Mouse (Mus musculus) midbrain, embryonic 10.5 days (tissue): ENCODE data around the gene Kmt2d. TPM values are rescaled to one million over a fixed set of nuclear protein-coding genes. Genes with fewer than 3 reads are reported as not detected.
"Not testable (repeated sequence)": the region's sequence is repeated elsewhere in the genome, so short reads cannot be mapped to it uniquely, and the experiment has no call there.

Experiments used
- DNase-seq: peaks from one replicate; pipeline ENCODE4 v3.0.0-alpha.2; 2017; ENCODE audit warnings: low spot score
- H3K27ac ChIP-seq: fragments of 300-500 bp; sonication (generic); replicated peaks from 2 replicates; pipeline ENCODE4 v1.5.1; 2016; ENCODE audit warnings: mild to moderate bottlenecking
- H3K27me3 ChIP-seq: fragments of 300-500 bp; sonication (generic); 2 replicates; pipeline ENCODE4 v1.6.1; 2016; ENCODE audit warnings: low read depth, mild to moderate bottlenecking; ENCODE audit not compliant: poor library complexity, severe bottlenecking
- H3K36me3 ChIP-seq: fragments of 300-500 bp; sonication (generic); 2 replicates; pipeline ENCODE4 v1.6.1; 2016; ENCODE audit warnings: mild to moderate bottlenecking, moderate library complexity
- H3K4me1 ChIP-seq: fragments of 300-500 bp; sonication (generic); 2 replicates; pipeline ENCODE4 v1.6.1; 2016
- H3K4me3 ChIP-seq: fragments of 300-500 bp; sonication (generic); 2 replicates; pipeline ENCODE4 v1.5.1; 2016; ENCODE audit warnings: mild to moderate bottlenecking, moderate library complexity
- H3K9me3 ChIP-seq: fragments of 300-500 bp; sonication (generic); replicated peaks from 2 replicates; pipeline ENCODE4 v1.6.1; 2016; ENCODE audit warnings: mild to moderate bottlenecking
- WGBS: fragments of 180-500 bp; shearing (Covaris S2); methylation state at CpG from one replicate; pipeline ENCODE4 v1.1.7; 2016; 5-methylcytosine and 5-hydroxymethylcytosine counted together
- polyA plus RNA-seq: library from polyadenylated mRNA; unstranded; fragments of >200 nt; fragmentation: Nextera tagmentation; extraction: Ambion mirVana; gene quantifications from 2 replicates; pipeline ENCODE4 v1.2.1, GENCODE M21; 2016

Gene Kmt2d
- polyA plus RNA-seq: 9.1 and 10.1 TPM in 2 replicates

GRCm38 (mm10) chr15:98871070-98871915 is at the start of gene Kmt2d:
Gene Kmt2d (minus strand): TSS chr15:98871204.
- peak within 1 kb of the TSS; percentile 99 for H3K27ac ChIP-seq
- H3K4me3 ChIP-seq: peak within 1 kb of the TSS; percentile 99
- no peak for DNase-seq
- H3K9me3 ChIP-seq: no peaks in the 10 kb centered on the region
- no peaks in the 10 kb centered on the region for H3K27me3 ChIP-seq
- peaks cover 49% of the 10 kb centered on the region for H3K4me1 ChIP-seq
- peaks cover 17% of the 10 kb centered on the region for H3K36me3 ChIP-seq
- under 1% methylated on average over 92 of the region's 94 CpGs for WGBS

DNA sequence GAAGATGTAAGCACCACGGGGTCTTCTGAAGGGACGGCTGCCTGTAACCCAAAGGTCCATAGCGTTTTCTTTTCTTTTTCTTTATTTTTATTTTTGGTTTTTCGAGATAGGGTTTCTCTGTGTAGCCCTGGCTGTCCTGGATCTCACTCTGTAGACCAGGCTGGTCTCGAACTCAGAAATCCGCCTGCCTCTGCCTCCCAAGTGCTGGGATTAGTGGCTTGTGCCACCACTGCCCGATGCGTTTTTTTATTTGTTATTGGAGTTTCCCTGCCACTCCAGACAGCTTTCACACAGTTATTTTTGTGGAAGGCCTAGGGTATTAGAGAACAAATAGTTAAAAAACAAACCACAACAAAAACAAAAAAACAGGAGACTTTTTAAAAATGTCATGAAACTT is 47.5 kb upstream of the Kmt2d start:
- not testable (repeated sequence) for DNase-seq, H3K27me3 ChIP-seq, H3K9me3 ChIP-seq
- peaks cover 28% of the 10 kb centered on the region for H3K4me1 ChIP-seq
- H3K36me3 ChIP-seq: peaks cover 21% of the 10 kb centered on the region
- H3K4me3 ChIP-seq: peak overlapping the region; percentile 96
- WGBS: 26% methylated on average over 8 of the region's 8 CpGs
- H3K27ac ChIP-seq: peak overlapping the region; percentile 97

GRCm38 (mm10) chr15:98917538-98918498 is 46.8 kb upstream of the Kmt2d start, which contains the start of gene Lmbr1l:
Gene Lmbr1l (minus strand): TSS chr15:98918231.
- Histone ChIP-seq H3K9me3 (no peaks in the 10 kb centered on the region), H3K27ac (peak within 1 kb of the TSS; percentile 97), H3K27me3 (no peaks in the 10 kb centered on the region), H3K4me3 (peak within 1 kb of the TSS; percentile 96), H3K4me1 (peaks cover 28% of the 10 kb centered on the region), H3K36me3 (peaks cover 28% of the 10 kb centered on the region)
- DNase-seq: peak; percentile 99
- under 1% methylated on average over 82 of the region's 82 CpGs for WGBS

GRCm38 (mm10) chr15:98917091-98917490 is 46.1 kb upstream of the Kmt2d start:
- Histone ChIP-seq H3K9me3 (no peaks in the 10 kb centered on the region), H3K36me3 (peaks cover 35% of the 10 kb centered on the region), H3K27me3 (no peaks in the 10 kb centered on the region), H3K4me1 (peaks cover 28% of the 10 kb centered on the region), H3K27ac (peak overlapping the region; percentile 97), H3K4me3 (peak overlapping the region; percentile 96)
- peak; percentile 34 for DNase-seq
- under 1% methylated on average over 14 of the region's 14 CpGs for WGBS

GRCm38 (mm10) chr15:98916016-98916415 is 45.0 kb upstream of the Kmt2d start:
- no peaks in the 10 kb centered on the region for H3K9me3 ChIP-seq
- 91% methylated on average over 4 of the region's 4 CpGs for WGBS
- H3K36me3 ChIP-seq: peaks cover 46% of the 10 kb centered on the region
- H3K27me3 ChIP-seq: no peaks in the 10 kb centered on the region
- H3K4me1 ChIP-seq: peaks cover 31% of the 10 kb centered on the region
- peak overlapping the region; percentile 96 for H3K4me3 ChIP-seq
- H3K27ac ChIP-seq: peak overlapping the region; percentile 97; the same call in 1 of the 2 replicates
- DNase-seq: no peak

GRCm38 (mm10) chr15:98914903-98915302 is 43.9 kb upstream of the Kmt2d start:
- Histone ChIP-seq H3K9me3 (no peaks in the 10 kb centered on the region), H3K27ac (no peak overlapping the region), H3K4me1 (peaks cover 31% of the 10 kb centered on the region), H3K27me3 (no peaks in the 10 kb centered on the region), H3K36me3 (peaks cover 57% of the 10 kb centered on the region), H3K4me3 (no peak overlapping the region)
- no peak for DNase-seq
- WGBS: 92% methylated on average over 6 of the region's 6 CpGs

DNA sequence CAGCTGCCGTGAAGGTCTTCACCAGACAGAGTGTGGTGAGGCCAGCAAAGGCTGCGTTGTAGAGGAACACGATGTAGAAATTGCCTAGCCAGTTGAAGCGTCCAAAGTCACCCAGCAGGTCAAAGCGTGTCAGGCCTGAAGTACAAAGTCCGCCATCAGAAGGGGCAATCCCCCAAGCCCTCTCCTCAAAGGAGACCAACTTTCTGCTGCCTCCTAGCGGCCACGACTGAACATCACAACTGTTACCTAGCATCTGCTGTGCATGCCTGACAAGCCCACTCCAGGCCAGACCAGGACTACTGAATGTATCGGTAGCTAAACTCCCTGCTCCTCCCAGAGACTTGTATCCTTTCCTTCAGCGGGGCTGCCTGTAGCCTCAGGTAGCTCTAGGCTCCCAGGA is 33.7 kb upstream of the Kmt2d start:
- peak; percentile 77 for DNase-seq
- Histone ChIP-seq H3K27ac (no peak overlapping the region; the same call in 1 of the 2 replicates), H3K36me3 (peaks cover 66% of the 10 kb centered on the region), H3K4me1 (peaks cover 5% of the 10 kb centered on the region; the same call in 1 of the 2 replicates), H3K27me3 (peaks cover 14% of the 10 kb centered on the region), H3K9me3 (no peaks in the 10 kb centered on the region), H3K4me3 (no peak overlapping the region)
- 32% methylated on average over 10 of the region's 10 CpGs for WGBS

DNA sequence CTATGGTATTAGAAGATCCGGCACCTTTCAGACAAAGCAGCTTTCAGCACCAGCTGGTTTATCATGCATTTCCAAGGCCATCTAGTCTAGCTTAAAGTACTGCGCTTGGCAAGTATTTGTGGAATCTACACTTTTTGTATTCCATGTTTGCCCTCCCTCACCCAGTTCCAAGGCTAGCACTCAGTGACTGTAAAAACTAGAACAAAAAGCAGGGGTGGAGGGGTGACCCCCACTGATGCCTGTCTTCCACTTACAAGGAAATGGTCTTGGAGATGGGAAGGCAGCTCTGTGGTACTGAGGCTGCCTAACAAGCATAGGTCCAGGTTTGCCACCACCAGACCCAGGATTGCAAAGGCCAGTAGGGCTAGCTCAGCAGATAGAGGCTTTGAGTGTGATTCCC is 31.6 kb upstream of the Kmt2d start:
- Histone ChIP-seq H3K4me1 (peaks cover 17% of the 10 kb centered on the region), H3K4me3 (no peak overlapping the region), H3K27me3 (peaks cover 35% of the 10 kb centered on the region), H3K9me3 (no peaks in the 10 kb centered on the region), H3K36me3 (peaks cover 45% of the 10 kb centered on the region), H3K27ac (no peak overlapping the region)
- 92% methylated on average over 2 of the region's 2 CpGs for WGBS
- no peak for DNase-seq

DNA sequence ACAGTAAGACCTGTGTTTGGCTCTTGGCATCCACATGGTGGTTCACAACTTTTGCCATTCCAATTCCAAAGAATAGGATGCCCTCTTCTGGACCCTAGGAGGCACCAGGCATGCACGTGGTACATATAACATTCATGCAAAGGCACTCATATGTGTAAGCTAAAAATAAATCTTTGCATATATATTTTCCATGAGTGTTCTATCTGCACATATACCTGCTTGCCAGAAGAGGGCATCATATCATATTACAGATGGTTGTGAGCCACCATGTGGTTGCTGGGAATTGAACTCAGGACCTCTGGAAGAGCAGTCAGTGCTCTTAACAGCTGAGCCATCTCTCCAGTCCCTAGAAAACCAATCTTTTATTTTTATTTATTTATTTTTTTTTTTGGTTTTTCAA is 30.5 kb upstream of the Kmt2d start:
- Histone ChIP-seq H3K27me3 (peaks cover 46% of the 10 kb centered on the region), H3K4me3 (no peak overlapping the region), H3K4me1 (peaks cover 26% of the 10 kb centered on the region), H3K27ac (no peak overlapping the region), H3K36me3 (peaks cover 36% of the 10 kb centered on the region), H3K9me3 (no peaks in the 10 kb centered on the region)
- no peak for DNase-seq
- WGBS: 64% methylated on average over 1 of the region's 1 CpGs

DNA sequence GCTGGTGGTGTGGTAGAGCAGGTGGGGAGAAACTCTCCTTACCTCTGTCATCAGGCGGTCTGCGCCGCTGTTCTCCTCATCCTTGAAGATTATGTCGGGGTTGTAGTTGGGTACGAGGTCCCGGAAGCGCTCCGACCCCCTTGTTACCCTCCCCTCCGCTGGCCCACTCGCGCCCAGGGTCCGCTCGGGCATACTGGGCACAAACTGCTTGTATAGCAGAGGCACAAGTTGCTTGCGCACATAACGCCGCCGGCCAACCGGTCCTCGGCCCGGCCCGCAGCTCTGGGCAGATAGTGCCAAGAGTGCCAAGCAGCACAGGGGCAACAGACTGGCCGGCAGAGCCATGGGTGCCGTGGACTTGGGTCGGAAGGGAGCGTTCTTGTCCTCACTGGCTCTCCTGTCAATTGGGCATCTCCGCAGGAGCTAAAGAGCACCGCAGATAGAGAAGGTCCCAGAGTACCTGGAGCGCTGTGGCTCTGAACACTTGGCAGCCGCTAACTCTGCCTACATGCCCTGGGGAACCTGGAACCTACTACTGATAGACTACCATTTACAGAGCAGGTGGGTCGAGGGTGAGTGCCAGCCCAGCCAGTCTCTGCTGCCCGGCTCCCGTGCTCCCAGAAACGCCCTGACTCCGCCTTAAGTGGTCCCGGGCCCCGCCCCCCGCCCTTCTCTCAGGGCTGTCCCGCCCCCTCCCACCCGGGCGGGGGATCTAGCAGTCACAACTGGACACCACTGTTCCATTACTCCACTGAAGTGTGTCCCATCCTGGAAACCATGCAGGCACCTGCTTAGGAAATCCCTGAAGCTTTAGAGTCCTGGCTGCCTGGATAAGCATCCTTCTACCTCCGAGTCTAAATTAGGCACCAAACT is 27.2 kb upstream of the Kmt2d start, which contains the start of gene Dhh:
TSS of gene Dhh (minus strand) at position 613 of the 873 bp plus-strand sequence.
- peaks cover 79% of the 10 kb centered on the region for H3K27me3 ChIP-seq
- peak within 1 kb of the TSS; percentile 42 for H3K4me3 ChIP-seq
- 0 out of 2 replicates have a peak within 1 kb of the TSS, but pooled peaks have one; percentile 6 for H3K27ac ChIP-seq
- peaks cover 54% of the 10 kb centered on the region for H3K4me1 ChIP-seq
- no peaks in the 10 kb centered on the region for H3K9me3 ChIP-seq
- WGBS: 1% methylated on average over 41 of the region's 41 CpGs
- H3K36me3 ChIP-seq: peaks cover 3% of the 10 kb centered on the region
- DNase-seq: peak; percentile 52

DNA sequence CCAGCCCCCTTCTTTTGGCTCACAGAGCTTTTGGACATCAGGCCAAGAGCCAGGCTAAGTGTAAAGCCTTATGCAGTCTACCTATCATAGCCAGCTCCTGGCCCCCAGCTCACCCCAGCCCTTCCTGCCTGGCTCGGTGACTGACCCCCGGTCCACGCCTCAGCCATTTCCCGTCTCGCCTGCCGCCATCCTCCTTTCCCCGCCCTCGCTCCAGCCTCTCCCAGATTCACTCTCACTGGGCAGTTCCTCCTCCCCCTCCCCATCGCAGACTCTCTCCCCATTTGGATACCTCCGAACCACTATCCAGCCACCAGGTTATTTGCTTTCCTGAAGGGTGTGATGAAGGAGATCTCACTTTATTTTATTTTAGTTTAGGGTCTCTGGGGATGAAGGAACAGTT is 26.5 kb upstream of the Kmt2d start:
- peak; percentile 29 for DNase-seq
- Histone ChIP-seq H3K36me3 (no peaks in the 10 kb centered on the region), H3K9me3 (no peaks in the 10 kb centered on the region), H3K27me3 (peaks cover 86% of the 10 kb centered on the region), H3K4me3 (peak overlapping the region; percentile 42), H3K27ac (0 out of 2 replicates have a peak overlapping the region, but pooled peaks have one; percentile 6), H3K4me1 (peaks cover 54% of the 10 kb centered on the region)
- 2% methylated on average over 10 of the region's 10 CpGs for WGBS
